Mouse (Mus musculus): ENCODE measurements around the gene Tgoln1.

The Tgoln1 gene

DNA sequence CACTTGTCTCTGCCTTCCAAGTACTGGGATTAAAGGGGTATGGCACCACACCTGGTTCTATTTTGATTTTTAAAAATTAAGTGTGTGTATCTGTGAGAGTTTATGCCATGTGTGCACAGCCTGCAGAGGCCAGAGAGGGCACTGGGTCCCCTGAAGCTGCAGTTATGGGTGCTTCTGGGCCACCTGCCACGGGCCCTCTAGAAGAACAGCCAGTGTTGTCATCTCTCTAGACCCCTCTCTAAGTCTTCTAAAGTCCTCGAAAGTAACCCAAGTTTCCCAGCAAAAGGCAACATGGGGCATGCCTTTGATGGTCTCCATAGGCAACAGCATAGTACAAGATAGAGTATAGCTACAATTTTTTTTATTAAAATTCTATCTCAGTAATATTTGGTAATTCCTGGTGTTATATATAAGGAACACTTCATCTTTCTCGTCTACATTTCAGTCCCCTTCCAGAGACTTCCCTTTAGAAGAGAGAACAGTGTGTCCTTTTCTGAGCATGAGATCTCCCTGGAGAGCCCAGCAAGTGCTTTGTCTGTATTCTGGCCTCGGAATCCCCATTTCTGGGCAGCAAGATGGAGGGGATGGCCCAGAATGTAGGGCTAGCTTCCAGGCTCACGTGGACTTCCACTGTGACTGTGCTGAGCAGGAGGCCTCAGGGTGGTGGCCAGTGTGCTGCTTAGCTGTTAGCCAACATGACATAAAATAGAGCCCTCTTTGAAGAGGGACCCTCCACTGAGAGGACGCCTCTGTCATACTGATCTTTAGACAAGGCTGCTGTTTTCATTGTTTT is 23.6 kb downstream of the Tgoln1 start:
- DNase-seq = no peak

DNA sequence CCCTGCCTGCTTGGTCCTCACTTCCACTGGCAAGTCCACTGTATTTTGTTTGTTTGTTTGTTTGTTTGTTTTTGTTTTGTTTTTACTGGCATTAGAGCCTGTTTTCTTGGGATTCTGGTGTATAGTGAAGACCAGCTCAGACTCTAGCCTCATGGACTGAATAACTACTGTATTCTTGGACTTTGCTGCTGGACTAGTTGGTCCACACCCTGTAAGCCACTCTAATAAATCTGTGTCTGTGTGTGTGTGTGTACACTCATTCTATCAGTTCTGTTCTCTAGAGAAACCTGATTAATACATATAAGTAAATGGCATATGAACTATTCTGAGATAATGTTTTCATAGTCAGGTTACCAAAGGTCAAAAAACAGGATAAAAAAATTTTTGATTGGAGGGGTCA is 26.7 kb downstream of the Tgoln1 start:
- DNase-seq = no peak

DNA sequence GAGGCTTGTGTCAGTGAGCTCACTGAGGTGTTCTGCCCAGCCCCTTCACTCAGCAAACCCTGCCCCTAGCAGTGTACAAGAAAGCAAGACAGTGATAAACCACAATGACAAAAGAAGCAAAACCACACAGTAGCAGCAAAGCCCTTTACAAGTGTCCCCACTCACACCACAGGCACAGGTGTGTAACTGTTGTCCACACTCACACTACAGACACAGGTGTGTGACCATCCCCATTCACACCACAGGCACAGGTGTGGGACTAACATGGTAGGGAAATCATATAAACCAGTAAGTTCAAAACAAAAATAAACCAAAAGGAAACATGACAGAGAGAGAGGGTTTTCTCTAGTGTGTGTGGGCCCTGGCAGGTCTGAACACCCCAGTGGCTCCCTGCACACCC is 28.5 kb downstream of the Tgoln1 start:
- no peak for DNase-seq

DNA sequence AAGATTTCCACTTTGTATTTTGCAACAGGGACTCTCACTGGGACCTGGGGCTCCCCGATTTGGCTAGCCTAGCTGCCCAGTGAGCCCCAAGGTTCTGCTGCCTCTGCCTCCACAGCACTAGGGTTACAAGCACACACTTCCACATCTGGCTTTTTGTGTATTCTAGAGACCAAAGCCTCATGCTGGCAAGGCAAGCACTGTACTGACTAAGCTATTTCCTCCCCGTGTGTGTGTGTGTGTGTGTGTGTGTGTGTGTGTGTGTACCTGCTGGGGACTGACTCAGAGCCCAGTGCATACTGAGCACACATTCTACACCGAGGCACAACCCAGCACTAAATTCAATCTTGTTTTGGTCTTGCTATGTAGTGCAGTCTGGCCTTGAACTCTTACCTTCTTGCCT is 30.1 kb downstream of the Tgoln1 start:
- no peak for DNase-seq

DNA sequence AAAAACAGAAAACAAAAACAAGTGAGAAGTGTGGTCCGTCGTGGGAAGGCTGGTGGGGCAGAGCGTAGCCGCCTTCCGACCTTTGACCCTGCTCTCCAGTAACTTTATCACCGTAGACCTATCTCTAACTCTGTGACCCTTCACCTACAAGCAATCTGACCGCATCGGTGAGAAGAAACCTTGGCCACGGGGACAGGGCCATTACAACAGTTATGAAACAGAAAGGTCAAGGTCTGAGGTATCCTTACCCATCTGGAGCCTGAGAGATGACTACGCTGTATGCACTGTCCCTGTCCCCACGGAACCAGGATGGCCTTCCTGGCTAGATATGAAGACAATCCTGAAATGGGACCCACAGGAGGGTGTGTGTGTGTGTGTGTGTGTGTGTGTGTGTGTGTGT is 32.6 kb downstream of the Tgoln1 start:
- DNase-seq = no peak

DNA sequence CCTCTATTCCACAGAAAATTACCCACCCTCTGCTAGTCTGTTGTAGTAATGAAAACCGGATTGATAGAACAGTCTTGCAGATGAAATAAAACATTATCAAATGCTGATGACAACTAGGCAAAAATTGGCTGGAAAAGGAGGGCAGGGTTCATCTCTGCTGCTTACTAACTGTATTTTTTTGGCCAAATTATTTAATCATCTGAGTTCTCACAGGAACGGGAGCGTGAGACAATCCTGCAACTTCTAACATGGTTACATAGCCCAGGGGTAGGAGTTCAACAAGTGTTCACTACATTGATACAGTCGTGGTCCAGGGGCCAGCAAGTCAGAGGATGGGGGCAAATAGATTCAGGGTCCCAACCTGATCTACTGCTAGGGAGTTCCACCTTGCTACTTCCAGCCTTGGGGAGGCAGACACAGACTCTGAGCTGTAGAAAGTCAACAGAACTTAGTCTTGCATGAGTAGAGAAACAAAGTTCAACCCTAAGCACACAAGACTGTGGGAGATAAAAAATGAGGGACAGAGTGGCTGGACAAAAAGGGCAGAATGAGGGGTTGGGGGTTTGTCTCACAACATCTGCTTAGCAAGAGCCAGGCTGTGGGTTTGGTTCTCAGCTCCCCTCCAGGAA is 33.5 kb downstream of the Tgoln1 start:
- no peak for DNase-seq

DNA sequence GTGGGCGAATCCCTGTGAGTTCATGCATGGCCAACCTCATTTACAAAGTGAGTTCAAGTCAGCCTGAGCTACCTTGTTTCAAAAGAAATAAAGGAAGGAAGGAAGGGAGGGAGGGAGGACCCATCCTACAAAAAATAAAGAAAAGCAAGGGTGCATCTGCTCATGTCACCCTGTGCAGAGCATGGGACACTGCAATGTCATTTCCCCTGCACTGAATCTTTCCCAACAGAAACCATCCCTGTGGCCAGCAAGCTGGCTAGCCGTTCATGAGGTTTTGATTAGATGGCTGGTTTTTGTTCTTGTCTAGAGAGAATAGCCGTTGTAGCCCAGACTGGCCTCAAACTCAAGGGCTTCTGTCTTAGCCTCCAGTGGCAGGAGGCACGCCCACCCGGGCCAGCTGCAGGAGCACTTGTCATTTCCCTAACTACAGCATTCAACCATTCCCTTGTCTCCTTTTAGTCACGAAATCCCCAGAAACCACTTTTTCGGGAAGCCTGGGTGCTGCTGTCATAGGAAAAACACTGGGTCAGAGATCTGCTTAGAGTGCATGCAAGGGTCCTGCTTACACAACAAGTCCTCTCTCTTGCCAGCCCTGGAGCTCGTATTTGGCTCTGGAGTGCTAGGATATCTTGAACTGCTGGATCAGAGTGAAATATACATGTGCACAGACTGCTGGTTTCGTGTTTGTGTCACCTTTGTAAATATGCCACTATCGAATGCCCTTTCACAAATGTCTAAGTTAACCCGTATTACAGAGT is 35.0 kb downstream of the Tgoln1 start:
- no peak for DNase-seq

DNA sequence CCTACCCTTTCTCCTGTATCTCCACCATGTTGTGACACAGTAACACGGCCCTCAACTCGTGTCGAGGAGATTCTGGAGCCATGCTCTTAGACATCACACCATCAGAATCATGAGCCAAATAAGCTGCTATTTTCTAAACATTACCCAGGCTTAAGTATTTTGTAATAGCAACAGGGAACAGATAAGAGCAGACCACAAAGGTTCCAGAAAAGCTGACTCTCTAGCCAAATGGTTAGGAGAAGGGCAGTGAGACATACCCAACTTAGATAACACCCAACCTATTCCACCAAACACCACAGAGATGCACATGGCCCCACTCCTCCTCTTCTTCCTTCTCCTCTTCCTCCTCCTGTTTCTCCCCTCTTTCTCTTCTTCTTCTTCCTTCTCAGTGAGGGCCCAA is 40.8 kb downstream of the Tgoln1 start:
- DNase-seq = no peak

DNA sequence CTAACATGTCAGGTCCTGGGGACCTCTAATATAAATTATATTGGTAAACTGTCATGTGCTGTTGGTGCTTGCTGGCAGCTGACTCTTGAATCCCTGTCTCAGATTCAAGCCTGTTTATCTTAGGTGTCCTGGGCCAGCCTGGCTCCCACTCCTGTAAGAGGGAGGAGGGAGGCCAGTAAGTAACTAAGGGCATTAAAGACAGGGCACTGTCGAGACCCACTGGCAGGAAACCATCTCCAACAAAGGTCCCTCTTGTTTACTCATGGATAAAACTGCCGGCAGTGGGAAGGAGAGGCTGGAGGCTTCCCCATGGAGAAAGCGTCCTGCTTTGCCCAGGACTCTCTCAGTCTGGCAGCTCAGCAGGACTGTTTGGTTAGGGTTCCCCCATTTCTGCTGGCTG is 45.0 kb downstream of the Tgoln1 start:
- DNase-seq = no peak

DNA sequence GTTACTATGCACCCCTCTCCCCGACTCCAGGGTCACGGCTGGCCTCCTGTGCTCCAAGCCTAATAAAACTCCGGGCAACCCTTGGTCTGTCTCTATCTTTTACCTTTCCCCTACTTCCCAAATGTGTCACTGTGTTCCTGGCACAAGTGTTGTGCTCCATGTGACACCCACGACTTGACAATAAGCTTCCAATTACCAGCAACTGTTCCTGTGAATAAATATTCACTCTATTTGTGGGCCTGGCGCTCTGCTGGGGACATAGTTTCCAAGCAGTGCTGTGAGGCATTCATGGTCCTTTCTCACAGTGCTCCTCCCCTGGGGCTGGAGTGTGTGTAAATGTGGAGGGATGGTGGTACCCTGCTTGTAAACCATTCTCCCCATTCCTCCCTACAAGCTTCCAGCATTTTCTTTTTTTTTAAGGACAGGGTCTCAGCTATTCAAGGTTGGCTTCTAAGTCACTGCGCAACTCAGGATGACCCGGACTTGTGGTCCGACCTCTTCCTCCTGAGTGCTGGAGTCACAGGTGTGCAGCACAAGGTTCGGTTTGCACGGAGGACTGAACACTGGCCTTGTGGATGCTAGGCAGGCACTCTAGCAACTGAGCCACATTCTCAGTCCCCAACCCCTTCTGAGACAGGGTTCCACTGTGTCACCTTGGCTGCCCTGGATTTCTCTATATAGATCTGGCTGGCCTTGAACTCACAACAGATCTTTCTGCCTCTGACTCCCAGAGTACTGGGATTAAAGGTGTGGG is 46.0 kb downstream of the Tgoln1 start:
- DNase-seq = no peak

DNA sequence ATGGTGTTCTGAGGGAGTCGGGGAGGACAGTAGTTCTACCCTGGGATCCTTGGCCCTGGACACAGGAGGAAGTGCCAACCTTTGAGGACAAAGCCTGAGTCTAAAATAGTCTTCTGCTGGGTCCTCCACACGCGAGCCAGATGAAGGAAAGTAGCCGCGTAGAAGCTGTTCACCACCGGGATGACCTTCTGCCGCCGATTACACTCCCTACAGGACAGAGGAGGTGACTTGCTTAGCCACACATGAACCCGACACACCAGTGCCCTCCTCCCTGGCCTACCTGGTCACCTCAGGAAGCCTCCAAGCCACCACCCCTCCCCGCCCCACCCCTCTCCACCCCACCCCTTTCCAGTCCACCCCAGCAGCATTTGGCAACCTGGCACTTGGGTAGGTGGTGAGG is 48.1 kb downstream of the Tgoln1 start:
- no peak for DNase-seq

DNA sequence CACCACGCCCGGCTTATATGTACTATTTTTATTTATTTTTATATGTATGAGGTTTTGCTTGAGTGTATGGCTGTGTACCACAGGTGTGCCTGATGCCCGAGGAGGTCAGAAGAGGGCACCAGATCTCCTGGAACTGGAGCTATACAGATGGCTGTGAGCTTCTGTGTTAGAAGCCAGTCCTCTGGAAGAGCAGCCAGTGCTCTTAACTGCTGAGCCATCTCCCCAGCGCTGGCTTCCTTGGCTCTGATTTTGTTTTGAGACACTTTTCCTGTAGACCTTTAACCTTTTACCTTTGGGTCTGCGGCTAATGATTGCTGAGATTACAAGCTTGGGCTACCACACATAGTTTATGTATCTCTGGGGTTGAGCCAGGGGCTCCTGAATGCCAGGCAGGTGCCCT is 49.3 kb downstream of the Tgoln1 start:
- no peak for DNase-seq

DNA sequence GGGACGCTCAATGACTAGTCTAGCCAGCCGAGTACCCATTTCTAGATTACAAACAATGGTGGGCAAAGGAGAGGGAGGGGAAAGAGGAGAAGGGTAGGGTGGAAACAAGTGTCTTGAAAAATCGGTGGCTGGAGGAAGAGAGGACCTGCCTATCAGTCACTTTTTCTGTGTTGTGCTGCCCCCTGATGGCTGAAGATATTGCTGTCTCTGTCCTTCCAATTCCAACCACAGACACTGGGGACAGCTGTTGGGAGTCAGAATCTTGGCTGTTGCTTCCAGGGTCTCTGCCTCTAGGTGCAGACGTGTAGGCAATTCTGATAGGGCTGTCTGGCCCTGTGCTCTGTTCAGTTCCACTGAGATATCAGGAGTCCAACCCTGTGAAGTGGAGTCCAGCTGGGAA is 50.8 kb downstream of the Tgoln1 start:
- peak; percentile 83 to 91 for DNase-seq

DNA sequence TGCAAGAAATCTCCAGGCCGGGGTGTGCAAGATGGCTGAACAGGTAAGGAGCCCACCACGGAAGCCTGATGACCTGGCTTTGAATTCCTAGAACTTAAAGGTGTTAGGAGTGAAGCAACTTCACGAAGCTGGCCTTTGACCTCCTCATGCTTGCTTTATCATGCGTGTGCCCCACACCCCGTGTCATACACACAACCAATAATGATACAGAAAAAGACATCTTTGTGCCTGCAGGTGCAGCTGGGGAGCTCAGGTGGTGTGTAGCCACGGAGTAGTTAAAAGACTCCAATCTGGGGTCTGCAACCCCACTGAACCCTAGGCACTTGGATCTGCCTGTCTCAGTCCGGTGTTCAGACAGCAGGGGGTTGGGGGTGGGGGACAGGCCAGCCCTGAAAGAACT is 51.3 kb downstream of the Tgoln1 start:
- DNase-seq = no peak

DNA sequence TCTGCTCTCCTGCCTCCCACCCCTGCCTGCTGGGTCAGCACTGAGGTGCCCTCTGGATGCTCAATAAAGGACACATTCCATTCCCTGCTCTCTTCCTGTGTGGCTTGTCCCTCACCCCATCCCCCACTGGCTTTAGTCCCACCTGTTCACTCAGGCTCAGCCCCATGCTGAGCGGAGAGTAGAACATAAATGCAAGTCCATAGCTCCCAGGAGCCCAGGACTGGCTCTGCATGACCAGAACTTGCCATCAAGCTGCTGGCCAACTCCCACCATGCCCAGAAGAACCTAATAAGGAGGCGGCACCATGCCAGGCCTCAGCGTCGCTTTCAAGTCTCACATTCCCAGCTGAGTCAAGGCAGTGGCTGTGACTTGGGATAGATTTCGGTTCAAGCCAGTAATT is 53.9 kb downstream of the Tgoln1 start:
- DNase-seq = no peak

DNA sequence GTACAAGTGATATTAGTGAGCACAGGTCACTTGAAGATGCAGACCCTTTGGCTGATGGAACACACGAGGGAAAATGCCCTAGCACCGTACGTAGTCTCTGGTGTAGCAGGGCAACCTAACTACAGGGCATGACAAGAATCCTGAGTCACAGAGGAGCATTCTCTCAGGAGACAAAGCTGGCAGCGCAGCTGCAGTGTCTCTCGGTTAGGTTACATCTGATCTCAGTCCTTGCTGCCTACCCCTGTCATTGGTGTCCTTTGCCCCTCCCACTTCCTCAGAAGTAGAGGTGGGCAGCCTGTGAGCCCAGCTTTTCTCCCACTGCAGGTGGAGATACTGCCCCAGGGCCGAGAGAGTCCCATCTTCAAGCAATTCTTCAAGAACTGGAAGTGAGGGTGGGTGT is 54.3 kb downstream of the Tgoln1 start:
- no peak for DNase-seq

DNA sequence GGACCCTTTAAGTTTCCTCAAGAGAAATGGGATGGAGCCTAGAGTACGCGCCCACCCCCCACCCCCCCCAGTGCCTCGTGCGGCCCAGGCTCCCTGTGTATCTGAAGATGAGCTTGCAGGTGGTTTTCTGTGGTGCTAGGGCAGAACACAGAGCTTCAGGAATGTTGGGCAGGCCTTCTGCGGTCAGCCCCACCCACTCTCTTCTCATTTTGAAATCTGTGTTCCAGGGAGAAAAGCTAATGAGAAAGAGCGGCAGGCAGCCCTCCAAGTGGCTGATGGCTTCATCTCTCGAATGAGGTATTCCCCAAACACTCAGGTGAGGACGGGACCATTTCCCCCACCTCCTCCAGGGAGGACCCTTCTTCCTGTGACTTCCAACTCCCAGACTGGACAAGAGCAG is 56.0 kb downstream of the Tgoln1 start:
- no peak for DNase-seq
